Mouse (Mus musculus): ENCODE data around the gene Rbp7. TPM values are rescaled to one million over a fixed set of nuclear protein-coding genes. Genes with fewer than 3 reads are reported as not detected.

The Rbp7 gene
- polyA plus RNA-seq, 1 experiment from 2014 or later, result not detected

DNA sequence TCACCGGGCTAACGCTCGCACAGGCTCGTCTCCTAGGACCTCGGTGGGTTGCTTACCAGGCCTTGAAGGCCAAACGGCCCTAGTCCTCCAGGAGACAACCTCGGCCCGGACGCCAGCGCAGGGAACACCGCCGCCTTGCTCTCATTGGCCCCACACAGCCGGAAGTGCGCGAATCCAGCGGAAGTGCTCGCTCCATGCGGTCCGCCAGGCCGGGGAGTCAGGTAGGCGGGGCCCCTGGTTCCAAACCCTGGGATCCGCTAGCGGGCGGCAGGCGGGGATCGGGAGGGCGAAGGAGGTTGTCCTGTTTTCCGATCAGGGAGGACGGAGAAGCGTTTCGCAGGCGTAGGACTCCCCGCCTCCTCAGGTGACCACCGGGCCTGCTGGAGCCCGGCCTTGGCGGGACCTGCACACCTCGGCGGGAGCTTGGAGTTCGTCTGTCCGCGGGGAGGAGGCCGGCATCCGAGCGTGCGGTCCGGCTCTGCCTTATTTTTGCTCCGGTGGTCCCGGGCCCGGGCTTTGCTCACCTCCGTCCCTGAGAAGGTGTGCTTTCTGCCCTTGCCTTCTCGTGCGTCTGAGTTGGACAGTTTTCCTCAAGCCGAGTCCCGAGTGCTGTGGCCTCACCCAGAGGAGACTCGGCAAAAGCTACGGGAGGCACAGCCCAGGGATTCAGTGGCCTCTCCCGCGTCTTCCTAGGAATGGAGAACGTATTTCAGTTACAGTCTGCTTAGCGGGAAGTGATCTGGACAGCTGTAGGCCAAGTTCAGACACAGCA is 30.5 kb upstream of the Rbp7 start, which contains the start of the genes Nmnat1 and Lzic:
TSS of gene Nmnat1 (minus strand) at position 150 of the 772 bp plus-strand sequence.
TSS of gene Lzic (plus strand) at position 177 of the 772 bp plus-strand sequence.
- H3K4me2 ChIP-seq (ENCODE audit: low read length), result peak within 1 kb of the TSS; percentile 57
- peak; percentile 97 for ATAC-seq
- WGBS, result under 1% methylated on average over 50 of the region's 60 CpGs
- H3K36me3 ChIP-seq (ENCODE audit: control insufficient read depth, insufficient read depth, low read length), result peaks cover 16% of the 10 kb centered on the region
- peak within 1 kb of the TSS; percentile 69 for H3K4me3 ChIP-seq (ENCODE audit: low read length)
- H3K9me3 ChIP-seq (ENCODE audit: control insufficient read depth, low read length), result no peaks in the 10 kb centered on the region
- H3K4me1 ChIP-seq (ENCODE audit: control insufficient read depth, insufficient read depth, low read depth, low read length), result peaks cover 14% of the 10 kb centered on the region
- no peaks in the 10 kb centered on the region for H3K27me3 ChIP-seq (replicated peaks; ENCODE audit: control insufficient read depth, insufficient read depth, low read length)
- H3K27ac ChIP-seq (ENCODE audit: low read depth, low read length), result peak within 1 kb of the TSS; percentile 71
- peak within 1 kb of the TSS; percentile 78 for H3K9ac ChIP-seq (ENCODE audit: low read depth, low read length)

GRCm38 (mm10) chr4:149484566-149484965 is 29.8 kb upstream of the Rbp7 start:
- H3K4me1 ChIP-seq (ENCODE audit: control insufficient read depth, insufficient read depth, low read depth, low read length), result peaks cover 14% of the 10 kb centered on the region
- no peaks in the 10 kb centered on the region for H3K9me3 ChIP-seq (ENCODE audit: control insufficient read depth, low read length)
- peak overlapping the region; percentile 69 for H3K4me3 ChIP-seq (ENCODE audit: low read length)
- no peak for ATAC-seq
- peak overlapping the region; percentile 71 for H3K27ac ChIP-seq (ENCODE audit: low read depth, low read length)
- peak overlapping the region; percentile 78 for H3K9ac ChIP-seq (ENCODE audit: low read depth, low read length)
- 62% methylated on average over 3 of the region's 3 CpGs for WGBS
- H3K27me3 ChIP-seq (replicated peaks; ENCODE audit: control insufficient read depth, insufficient read depth, low read length), result no peaks in the 10 kb centered on the region
- peak overlapping the region; percentile 57 for H3K4me2 ChIP-seq (ENCODE audit: low read length)
- peaks cover 16% of the 10 kb centered on the region for H3K36me3 ChIP-seq (ENCODE audit: control insufficient read depth, insufficient read depth, low read length)

DNA sequence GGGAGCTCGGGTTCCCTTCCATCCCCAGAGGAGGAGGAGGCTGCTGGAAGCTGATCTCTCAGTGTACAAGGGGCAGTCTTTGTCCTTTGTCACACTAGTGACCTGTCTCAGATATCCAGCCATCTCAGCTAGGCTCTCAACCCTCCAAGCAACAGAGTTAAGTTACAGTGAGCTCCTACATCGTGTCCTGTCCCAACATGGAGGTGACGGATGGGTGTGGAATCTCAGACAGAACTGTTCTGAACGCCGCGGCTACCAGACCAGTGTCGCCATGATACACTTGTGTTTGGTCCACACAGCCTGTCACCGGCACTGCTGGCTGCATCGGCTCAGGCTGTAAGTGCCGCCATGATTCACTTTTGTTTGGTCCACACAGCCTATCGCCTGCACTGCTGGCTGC is 22.3 kb upstream of the Rbp7 start, which contains the start of gene Tmem274:
TSS of gene Tmem274 (plus strand) at position 301 of the 400 bp plus-strand sequence.
- H3K9ac ChIP-seq (ENCODE audit: low read depth, low read length), result no peak within 1 kb of the TSS
- ATAC-seq, result no peak
- H3K27me3 ChIP-seq (replicated peaks; ENCODE audit: control insufficient read depth, insufficient read depth, low read length), result no peaks in the 10 kb centered on the region
- no peak within 1 kb of the TSS for H3K4me3 ChIP-seq (ENCODE audit: low read length)
- H3K36me3 ChIP-seq (ENCODE audit: control insufficient read depth, insufficient read depth, low read length), result peaks cover 8% of the 10 kb centered on the region
- no peaks in the 10 kb centered on the region for H3K4me1 ChIP-seq (ENCODE audit: control insufficient read depth, insufficient read depth, low read depth, low read length)
- H3K4me2 ChIP-seq (ENCODE audit: low read length), result no peak within 1 kb of the TSS
- 92% methylated on average over 11 of the region's 11 CpGs for WGBS
- H3K27ac ChIP-seq (ENCODE audit: low read depth, low read length), result no peak within 1 kb of the TSS
- H3K9me3 ChIP-seq (ENCODE audit: control insufficient read depth, low read length), result no peaks in the 10 kb centered on the region

- 72% methylated on average over 7 of the region's 7 CpGs for WGBS
- Histone ChIP-seq H3K27ac (ENCODE audit: low read depth, low read length) (no peak overlapping the region), H3K36me3 (ENCODE audit: control insufficient read depth, insufficient read depth, low read length) (peaks cover 8% of the 10 kb centered on the region), H3K4me1 (ENCODE audit: control insufficient read depth, insufficient read depth, low read depth, low read length) (no peaks in the 10 kb centered on the region), H3K9me3 (ENCODE audit: control insufficient read depth, low read length) (no peaks in the 10 kb centered on the region), H3K27me3 (replicated peaks; ENCODE audit: control insufficient read depth, insufficient read depth, low read length) (no peaks in the 10 kb centered on the region), H3K4me2 (ENCODE audit: low read length) (no peak overlapping the region), H3K4me3 (ENCODE audit: low read length) (no peak overlapping the region), H3K9ac (ENCODE audit: low read depth, low read length) (no peak overlapping the region)
- ATAC-seq, result no peak
Observed at GRCm38 (mm10) chr4:149475096-149475495, 20.3 kb upstream of the Rbp7 start.

DNA sequence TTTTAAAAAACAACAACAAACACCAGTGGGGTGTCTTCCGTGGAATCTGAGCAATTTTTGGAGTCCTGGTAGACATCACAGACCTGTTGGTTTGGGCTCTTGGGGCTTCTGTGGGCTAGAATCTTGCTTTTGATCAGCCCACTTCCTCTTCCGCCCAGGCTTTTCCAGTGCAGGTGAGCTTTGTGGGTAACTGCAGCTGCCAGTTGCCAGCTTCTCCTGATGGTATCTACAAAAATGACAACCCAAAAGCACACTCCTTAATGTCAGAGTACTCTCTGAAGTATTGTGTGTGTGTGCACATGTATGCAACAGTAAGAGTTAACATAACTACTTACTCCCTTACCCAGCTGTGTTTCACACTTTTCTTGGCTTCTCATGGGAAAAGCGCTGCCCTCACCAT is 14.8 kb upstream of the Rbp7 start:
- Histone ChIP-seq H3K4me2 (ENCODE audit: low read length) (no peak overlapping the region), H3K9ac (ENCODE audit: low read depth, low read length) (no peak overlapping the region), H3K4me3 (ENCODE audit: low read length) (no peak overlapping the region), H3K9me3 (ENCODE audit: control insufficient read depth, low read length) (no peaks in the 10 kb centered on the region), H3K27ac (ENCODE audit: low read depth, low read length) (no peak overlapping the region), H3K27me3 (replicated peaks; ENCODE audit: control insufficient read depth, insufficient read depth, low read length) (no peaks in the 10 kb centered on the region), H3K4me1 (ENCODE audit: control insufficient read depth, insufficient read depth, low read depth, low read length) (no peaks in the 10 kb centered on the region), H3K36me3 (ENCODE audit: control insufficient read depth, insufficient read depth, low read length) (peaks cover 8% of the 10 kb centered on the region)
- WGBS, result 94% methylated on average over 3 of the region's 3 CpGs
- ATAC-seq, result no peak

DNA sequence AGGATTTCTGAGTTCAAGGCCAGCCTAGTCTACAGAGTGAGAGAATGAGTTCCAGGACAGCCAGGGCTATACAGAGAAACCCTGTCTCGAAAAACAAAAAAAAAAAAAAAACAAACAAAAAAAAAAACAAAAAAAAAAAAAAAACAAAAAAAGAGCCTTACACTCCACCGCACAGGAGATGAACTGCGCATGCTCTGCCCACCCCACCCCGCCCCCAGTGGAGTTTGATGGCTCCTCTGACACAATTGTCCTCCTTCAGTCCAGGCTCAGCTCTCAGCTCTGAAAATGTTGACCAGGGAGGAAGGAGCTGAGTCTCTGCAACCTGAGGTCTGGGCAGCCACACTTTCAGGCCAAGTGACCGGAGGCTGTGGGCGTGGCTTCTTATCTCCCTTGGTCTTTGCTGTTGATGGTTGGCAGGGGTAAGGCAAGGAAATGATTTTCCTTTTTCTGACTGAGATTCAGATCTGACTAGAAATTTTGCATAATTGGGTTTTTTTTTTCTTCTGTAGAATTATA is 8.7 kb upstream of the Rbp7 start:
- Histone ChIP-seq H3K4me1 (ENCODE audit: control insufficient read depth, insufficient read depth, low read depth, low read length) (peaks cover 2% of the 10 kb centered on the region; the same call in 1 of the 2 replicates), H3K27ac (ENCODE audit: low read depth, low read length) (no peak overlapping the region), H3K4me3 (ENCODE audit: low read length) (no peak overlapping the region), H3K27me3 (replicated peaks; ENCODE audit: control insufficient read depth, insufficient read depth, low read length) (no peaks in the 10 kb centered on the region), H3K36me3 (ENCODE audit: control insufficient read depth, insufficient read depth, low read length) (no peaks in the 10 kb centered on the region), H3K9ac (ENCODE audit: low read depth, low read length) (no peak overlapping the region), H3K4me2 (ENCODE audit: low read length) (no peak overlapping the region), H3K9me3 (ENCODE audit: control insufficient read depth, low read length) (no peaks in the 10 kb centered on the region)
- ATAC-seq, result no peak
- WGBS, result 75% methylated on average over 6 of the region's 6 CpGs

GRCm38 (mm10) chr4:149462305-149462971 is 7.7 kb upstream of the Rbp7 start:
- no peak for ATAC-seq
- no peak overlapping the region for H3K4me2 ChIP-seq (ENCODE audit: low read length)
- H3K9me3 ChIP-seq (ENCODE audit: control insufficient read depth, low read length), result no peaks in the 10 kb centered on the region
- peaks cover 2% of the 10 kb centered on the region; the same call in 1 of the 2 replicates for H3K4me1 ChIP-seq (ENCODE audit: control insufficient read depth, insufficient read depth, low read depth, low read length)
- H3K27me3 ChIP-seq (replicated peaks; ENCODE audit: control insufficient read depth, insufficient read depth, low read length), result no peaks in the 10 kb centered on the region
- 87% methylated on average over 6 of the region's 6 CpGs for WGBS
- H3K36me3 ChIP-seq (ENCODE audit: control insufficient read depth, insufficient read depth, low read length), result no peaks in the 10 kb centered on the region
- no peak overlapping the region for H3K9ac ChIP-seq (ENCODE audit: low read depth, low read length)
- H3K27ac ChIP-seq (ENCODE audit: low read depth, low read length), result no peak overlapping the region
- H3K4me3 ChIP-seq (ENCODE audit: low read length), result no peak overlapping the region

DNA sequence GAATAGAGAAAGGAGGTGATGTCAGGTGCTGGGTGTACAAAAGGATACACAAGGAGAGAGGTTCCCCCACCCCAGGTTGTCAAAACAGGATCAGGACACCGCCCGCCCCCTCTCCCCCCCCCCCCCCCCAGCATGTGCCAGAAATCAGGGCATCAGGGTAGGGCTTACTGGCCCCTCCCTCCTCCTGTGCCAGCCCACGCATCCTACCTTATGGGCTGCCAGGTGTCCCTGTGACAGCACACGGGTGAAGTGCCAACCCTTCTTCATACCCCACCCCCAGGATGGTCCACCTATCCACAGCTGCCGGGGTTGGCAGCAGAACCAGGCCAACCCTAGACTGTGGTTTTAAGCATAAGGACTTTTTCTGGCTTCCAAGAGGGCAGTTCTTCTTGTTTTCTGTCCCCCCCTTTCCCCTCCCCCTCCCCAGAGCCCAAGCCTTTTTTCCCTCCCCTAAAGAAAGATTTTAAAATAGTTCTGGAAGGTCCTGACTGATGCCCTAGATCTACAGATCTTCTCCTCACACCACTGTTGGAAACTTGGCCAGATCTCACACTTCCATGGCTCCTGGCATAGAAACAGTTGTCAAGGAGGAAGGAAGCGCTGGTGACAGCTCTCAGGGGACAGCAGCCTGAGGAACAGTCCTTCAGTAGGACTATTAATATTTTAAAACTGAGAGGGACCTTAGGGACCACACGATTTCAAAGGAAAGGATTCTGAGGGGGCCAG is 7.0 kb upstream of the Rbp7 start:
- Histone ChIP-seq H3K9ac (ENCODE audit: low read depth, low read length) (no peak overlapping the region), H3K9me3 (ENCODE audit: control insufficient read depth, low read length) (no peaks in the 10 kb centered on the region), H3K36me3 (ENCODE audit: control insufficient read depth, insufficient read depth, low read length) (no peaks in the 10 kb centered on the region), H3K27ac (ENCODE audit: low read depth, low read length) (no peak overlapping the region), H3K4me2 (ENCODE audit: low read length) (no peak overlapping the region), H3K4me3 (ENCODE audit: low read length) (no peak overlapping the region), H3K27me3 (replicated peaks; ENCODE audit: control insufficient read depth, insufficient read depth, low read length) (no peaks in the 10 kb centered on the region), H3K4me1 (ENCODE audit: control insufficient read depth, insufficient read depth, low read depth, low read length) (peaks cover 2% of the 10 kb centered on the region; the same call in 1 of the 2 replicates)
- WGBS, result 58% methylated on average over 5 of the region's 7 CpGs
- ATAC-seq, result 0 out of 2 replicates have a peak, but pooled peaks have one; percentile 24
